Mouse (Mus musculus) limb, embryonic 12.5 days (tissue): ENCODE data around the gene Gm45213. TPM values are rescaled to one million over a fixed set of nuclear protein-coding genes. Genes with fewer than 3 reads are reported as not detected.

ENCODE experiments used
- ATAC-seq: fragments of 200-750 bp; cut with Nextera tagmentation; 2 replicates; pipeline ENCODE4 v1.8.0; 2017; ENCODE audit warnings: low read depth, moderate TSS enrichment; ENCODE audit not compliant: insufficient number of reproducible peaks, insufficient read depth, low FRiP score, low TSS enrichment
- H3K27ac ChIP-seq: fragments of 300-500 bp; sonication (generic); 2 replicates; pipeline ENCODE4 v1.5.1; 2016; ENCODE audit warnings: mild to moderate bottlenecking, moderate library complexity
- H3K27me3 ChIP-seq: fragments of 300-500 bp; sonication (generic); 2 replicates; pipeline ENCODE4 v1.6.1; 2016; ENCODE audit warnings: mild to moderate bottlenecking, moderate library complexity
- H3K36me3 ChIP-seq: fragments of 300-500 bp; sonication (generic); 2 replicates; pipeline ENCODE4 v1.6.1; 2016; ENCODE audit warnings: mild to moderate bottlenecking, moderate library complexity
- H3K4me1 ChIP-seq: fragments of 300-500 bp; sonication (generic); replicated peaks from 2 replicates; pipeline ENCODE4 v1.6.1; 2016
- H3K4me2 ChIP-seq: fragments of 300-500 bp; sonication (generic); 2 replicates; pipeline ENCODE4 v1.6.1; 2016; ENCODE audit warnings: mild to moderate bottlenecking, moderate library complexity
- H3K4me3 ChIP-seq: fragments of 300-500 bp; sonication (generic); replicated peaks from 2 replicates; pipeline ENCODE4 v1.5.1; 2016; ENCODE audit warnings: mild to moderate bottlenecking
- H3K9ac ChIP-seq: fragments of 300-500 bp; sonication (generic); replicated peaks from 2 replicates; pipeline ENCODE4 v1.6.1; 2016; ENCODE audit warnings: mild to moderate bottlenecking, moderate library complexity
- H3K9me3 ChIP-seq: fragments of 300-500 bp; sonication (generic); 2 replicates; pipeline ENCODE4 v1.6.1; 2016; ENCODE audit warnings: mild to moderate bottlenecking, moderate library complexity
- WGBS: fragments of 180-500 bp; shearing (Covaris S2); methylation state at CpG from one replicate; pipeline ENCODE4 v1.1.7; 2016; 5-methylcytosine and 5-hydroxymethylcytosine counted together
- polyA plus RNA-seq: library from polyadenylated mRNA; unstranded; fragments of >200 nt; fragmentation: Nextera tagmentation; extraction: Ambion mirVana; gene quantifications from 2 replicates; pipeline ENCODE4 v1.2.1, GENCODE M21; 2016

The Gm45213 gene
- polyA plus RNA-seq, 1 experiment from 2014 or later = not detected

- ATAC-seq = no peak
- no peak overlapping the region for H3K4me3 ChIP-seq
- WGBS = 87% methylated on average over 11 of the region's 11 CpGs
- no peaks in the 10 kb centered on the region for H3K4me1 ChIP-seq
- no peaks in the 10 kb centered on the region for H3K27me3 ChIP-seq
- H3K27ac ChIP-seq = no peak overlapping the region
- H3K4me2 ChIP-seq = no peak overlapping the region
- H3K9me3 ChIP-seq = no peaks in the 10 kb centered on the region
- H3K36me3 ChIP-seq = peaks cover 69% of the 10 kb centered on the region
- H3K9ac ChIP-seq = no peak overlapping the region
These were observed 47.3 kb downstream of the Gm45213 start for GRCm38 (mm10) chr7:66090676-66091190.

- no peaks in the 10 kb centered on the region for H3K9me3 ChIP-seq
- ATAC-seq = no peak
- H3K4me3 ChIP-seq = no peak overlapping the region
- H3K4me1 ChIP-seq = no peaks in the 10 kb centered on the region
- no peaks in the 10 kb centered on the region for H3K27me3 ChIP-seq
- WGBS = 86% methylated on average over 7 of the region's 7 CpGs
- no peak overlapping the region for H3K4me2 ChIP-seq
- no peak overlapping the region for H3K9ac ChIP-seq
- H3K27ac ChIP-seq = no peak overlapping the region
- peaks cover 61% of the 10 kb centered on the region for H3K36me3 ChIP-seq
These were observed 48.2 kb downstream of the Gm45213 start for GRCm38 (mm10) chr7:66091553-66091952.

GRCm38 (mm10) chr7:66092656-66093055, 49.3 kb downstream of the Gm45213 start:
- Histone ChIP-seq H3K27me3 (no peaks in the 10 kb centered on the region), H3K4me3 (no peak overlapping the region), H3K9me3 (no peaks in the 10 kb centered on the region), H3K4me1 (no peaks in the 10 kb centered on the region), H3K4me2 (no peak overlapping the region), H3K27ac (no peak overlapping the region), H3K36me3 (peaks cover 50% of the 10 kb centered on the region), H3K9ac (no peak overlapping the region)
- no peak for ATAC-seq
- WGBS = 92% methylated on average over 8 of the region's 8 CpGs

GRCm38 (mm10) chr7:66094141-66094540, 50.7 kb downstream of the Gm45213 start:
- H3K4me1 ChIP-seq = no peaks in the 10 kb centered on the region
- no peak overlapping the region for H3K4me2 ChIP-seq
- H3K9ac ChIP-seq = no peak overlapping the region
- ATAC-seq = no peak
- WGBS = 76% methylated on average over 5 of the region's 5 CpGs
- peaks cover 35% of the 10 kb centered on the region for H3K36me3 ChIP-seq
- H3K4me3 ChIP-seq = no peak overlapping the region
- H3K27me3 ChIP-seq = no peaks in the 10 kb centered on the region
- H3K9me3 ChIP-seq = no peaks in the 10 kb centered on the region
- H3K27ac ChIP-seq = no peak overlapping the region

- Histone ChIP-seq H3K27me3 (no peaks in the 10 kb centered on the region; the same call in none of the 2 replicates), H3K4me3 (no peak overlapping the region), H3K36me3 (no peaks in the 10 kb centered on the region), H3K27ac (no peak overlapping the region), H3K9ac (no peak overlapping the region), H3K4me1 (no peaks in the 10 kb centered on the region), H3K4me2 (no peak overlapping the region), H3K9me3 (no peaks in the 10 kb centered on the region)
- ATAC-seq = peak; percentile 57; the same call in 1 of the 2 replicates
- 84% methylated on average over 7 of the region's 7 CpGs for WGBS
These were observed 55.4 kb downstream of the Gm45213 start for GRCm38 (mm10) chr7:66098803-66099202.

DNA sequence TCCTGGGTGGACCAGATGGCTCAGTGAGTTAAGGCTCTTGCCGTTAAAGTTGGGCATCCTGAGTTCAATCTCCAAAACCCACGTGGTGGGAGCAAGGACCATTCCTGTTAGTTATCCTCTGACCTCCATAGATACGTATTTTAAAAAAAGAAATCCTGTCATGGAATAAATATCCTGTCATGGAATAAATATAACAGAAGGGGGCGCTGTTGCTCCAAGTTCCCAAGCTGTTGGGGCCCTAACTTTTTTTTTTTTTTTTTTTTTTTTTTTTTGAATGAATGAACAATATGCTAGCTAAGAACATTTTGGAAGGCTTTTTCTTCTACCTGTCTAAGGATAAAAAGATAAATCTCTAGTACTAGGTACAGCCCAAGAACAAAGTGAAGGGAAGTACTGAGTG, 58.5 kb downstream of the Gm45213 start:
- peaks cover 3% of the 10 kb centered on the region; the same call in 1 of the 2 replicates for H3K4me1 ChIP-seq
- H3K36me3 ChIP-seq = no peaks in the 10 kb centered on the region
- no peak for ATAC-seq
- H3K27ac ChIP-seq = no peak overlapping the region
- H3K27me3 ChIP-seq = no peaks in the 10 kb centered on the region; the same call in none of the 2 replicates
- no peak overlapping the region for H3K4me3 ChIP-seq
- WGBS = 11% methylated on average over 4 of the region's 4 CpGs
- no peak overlapping the region for H3K9ac ChIP-seq
- no peak overlapping the region for H3K4me2 ChIP-seq
- H3K9me3 ChIP-seq = no peaks in the 10 kb centered on the region

DNA sequence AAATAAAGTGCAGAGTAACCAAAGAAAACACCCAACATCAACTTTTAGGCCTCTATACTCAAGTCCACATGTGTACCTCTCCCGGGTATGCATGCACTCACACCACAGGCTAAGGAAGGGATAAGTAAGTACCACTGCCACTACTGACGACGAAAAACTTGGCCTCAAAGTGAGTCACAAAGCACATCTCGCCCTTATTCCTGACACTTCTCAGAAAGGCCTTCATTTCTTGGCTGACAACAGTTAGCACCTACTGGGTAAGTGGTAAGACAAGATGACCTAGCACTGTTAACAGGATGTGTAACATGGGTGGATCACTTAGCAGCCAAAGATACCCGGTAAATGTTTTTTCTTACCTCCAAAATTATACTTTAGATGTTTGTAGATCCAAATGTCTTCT, 61.1 kb downstream of the Gm45213 start:
- no peaks in the 10 kb centered on the region for H3K36me3 ChIP-seq
- no peaks in the 10 kb centered on the region; the same call in none of the 2 replicates for H3K27me3 ChIP-seq
- no peak overlapping the region for H3K27ac ChIP-seq
- no peak for ATAC-seq
- WGBS = 90% methylated on average over 5 of the region's 5 CpGs
- no peak overlapping the region for H3K4me3 ChIP-seq
- peaks cover 6% of the 10 kb centered on the region; the same call in 1 of the 2 replicates for H3K4me1 ChIP-seq
- H3K9ac ChIP-seq = no peak overlapping the region
- no peak overlapping the region for H3K4me2 ChIP-seq
- H3K9me3 ChIP-seq = no peaks in the 10 kb centered on the region

GRCm38 (mm10) chr7:66105771-66106170, 62.4 kb downstream of the Gm45213 start:
- 72% methylated on average over 4 of the region's 4 CpGs for WGBS
- H3K4me1 ChIP-seq = peaks cover 9% of the 10 kb centered on the region
- no peaks in the 10 kb centered on the region; the same call in 1 of the 2 replicates for H3K27me3 ChIP-seq
- no peak overlapping the region for H3K9ac ChIP-seq
- H3K4me3 ChIP-seq = no peak overlapping the region
- no peak overlapping the region for H3K27ac ChIP-seq
- H3K4me2 ChIP-seq = no peak overlapping the region
- no peak for ATAC-seq
- no peaks in the 10 kb centered on the region for H3K9me3 ChIP-seq
- no peaks in the 10 kb centered on the region for H3K36me3 ChIP-seq

GRCm38 (mm10) chr7:66106581-66107056, 63.2 kb downstream of the Gm45213 start:
- no peak overlapping the region for H3K4me3 ChIP-seq
- no peaks in the 10 kb centered on the region for H3K9me3 ChIP-seq
- H3K27ac ChIP-seq = no peak overlapping the region
- H3K4me2 ChIP-seq = no peak overlapping the region
- WGBS = 63% methylated on average over 7 of the region's 7 CpGs
- peaks cover 16% of the 10 kb centered on the region for H3K4me1 ChIP-seq
- no peak overlapping the region for H3K9ac ChIP-seq
- H3K27me3 ChIP-seq = no peaks in the 10 kb centered on the region
- ATAC-seq = no peak
- H3K36me3 ChIP-seq = no peaks in the 10 kb centered on the region

DNA sequence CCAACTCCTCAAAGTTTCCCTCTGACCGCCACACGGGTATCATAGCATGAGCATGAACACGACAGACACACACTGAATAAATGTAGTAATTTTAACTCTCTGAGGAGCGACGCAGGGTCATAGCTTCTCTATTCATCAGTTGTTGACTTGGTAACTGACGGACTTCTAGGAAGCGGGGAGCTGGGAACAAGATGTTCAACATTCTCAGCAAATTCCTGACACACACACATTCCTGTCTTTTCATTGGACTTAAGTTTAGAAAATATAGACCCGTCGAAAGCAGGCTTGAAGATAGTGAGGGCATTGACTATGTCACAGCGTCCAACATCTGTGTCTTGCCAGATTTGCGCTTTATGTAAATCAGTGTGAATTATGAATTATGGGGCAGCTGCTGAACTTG, 63.8 kb downstream of the Gm45213 start:
- peaks cover 21% of the 10 kb centered on the region for H3K4me1 ChIP-seq
- H3K36me3 ChIP-seq = 0 out of 2 replicates have a peak, but pooled peaks cover under 1% of the 10 kb centered on the region
- H3K4me2 ChIP-seq = no peak overlapping the region
- H3K4me3 ChIP-seq = no peak overlapping the region
- H3K27ac ChIP-seq = no peak overlapping the region
- WGBS = 80% methylated on average over 11 of the region's 11 CpGs
- ATAC-seq = no peak
- no peak overlapping the region for H3K9ac ChIP-seq
- no peaks in the 10 kb centered on the region for H3K27me3 ChIP-seq
- no peaks in the 10 kb centered on the region for H3K9me3 ChIP-seq

DNA sequence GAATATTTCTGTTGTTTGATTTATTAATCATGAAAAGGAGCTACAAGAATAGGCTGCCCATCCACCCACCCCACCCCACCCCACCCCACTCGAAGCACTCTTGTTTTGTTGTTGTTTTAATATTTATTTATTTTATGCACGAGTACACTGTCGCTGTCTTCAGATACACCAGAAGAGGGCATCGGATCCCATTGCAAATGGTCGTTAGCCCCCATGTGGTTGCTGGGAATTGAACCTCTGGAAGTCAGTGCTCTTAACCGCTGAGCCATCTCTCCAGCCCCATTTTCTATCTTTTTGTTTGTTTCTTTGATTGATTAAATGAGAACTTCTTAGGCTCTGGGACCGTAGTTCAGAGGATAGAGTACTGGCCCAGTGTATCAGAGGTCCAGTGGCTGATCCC, 64.5 kb downstream of the Gm45213 start:
- Histone ChIP-seq H3K9me3 (no peaks in the 10 kb centered on the region), H3K4me1 (peaks cover 26% of the 10 kb centered on the region), H3K4me2 (no peak overlapping the region), H3K4me3 (no peak overlapping the region), H3K36me3 (peaks cover 5% of the 10 kb centered on the region; the same call in 1 of the 2 replicates), H3K27me3 (no peaks in the 10 kb centered on the region), H3K9ac (no peak overlapping the region), H3K27ac (no peak overlapping the region)
- ATAC-seq = no peak
- WGBS = 20% methylated on average over 7 of the region's 7 CpGs
